Mouse (Mus musculus) stomach, embryonic 16.5 days (tissue): Measurements from ENCODE around the gene Zfp937. TPM values are rescaled to one million over a fixed set of nuclear protein-coding genes. Genes with fewer than 3 reads are reported as not detected.
"Not testable (repeated sequence)": the region's sequence is repeated elsewhere in the genome, so short reads cannot be mapped to it uniquely, and the experiment has no call there.

Experiments used
- ATAC-seq: fragments of 200-750 bp; cut with Nextera tagmentation; 2 replicates; pipeline ENCODE4 v1.8.0; 2017; ENCODE audit warnings: moderate number of reproducible peaks, moderate TSS enrichment; ENCODE audit not compliant: insufficient read depth, low FRiP score
- H3K27ac ChIP-seq: fragments of 300-500 bp; sonication (generic); 2 replicates; pipeline ENCODE4 v1.5.1; 2014; ENCODE audit warnings: low read length
- H3K27me3 ChIP-seq: fragments of 300-500 bp; sonication (generic); 2 replicates; pipeline ENCODE4 v1.6.1; 2014; ENCODE audit warnings: low read length, control low read depth, mixed read lengths; ENCODE audit not compliant: control insufficient read depth, insufficient read depth
- H3K36me3 ChIP-seq: fragments of 300-500 bp; sonication (generic); 2 replicates; pipeline ENCODE4 v1.6.1; 2014; ENCODE audit warnings: low read length; ENCODE audit not compliant: control insufficient read depth, insufficient read depth
- H3K4me1 ChIP-seq: fragments of 300-500 bp; sonication (generic); 2 replicates; pipeline ENCODE4 v1.6.1; 2014; ENCODE audit warnings: low read length, control low read depth, mixed read lengths; ENCODE audit not compliant: control insufficient read depth, insufficient read depth
- H3K4me2 ChIP-seq: fragments of 300-500 bp; sonication (generic); 2 replicates; pipeline ENCODE4 v1.6.1; 2014; ENCODE audit warnings: low read depth, low read length, mixed read lengths
- H3K4me3 ChIP-seq: fragments of 300-500 bp; sonication (generic); replicated peaks from 2 replicates; pipeline ENCODE4 v1.5.1; 2014; ENCODE audit warnings: mild to moderate bottlenecking, low read length
- H3K9ac ChIP-seq: fragments of 300-500 bp; sonication (generic); 2 replicates; pipeline ENCODE4 v1.6.1; 2014; ENCODE audit warnings: low read length
- H3K9me3 ChIP-seq: fragments of 300-500 bp; sonication (generic); replicated peaks from 2 replicates; pipeline ENCODE4 v1.6.1; 2016; ENCODE audit warnings: low read length, control low read depth; ENCODE audit not compliant: control insufficient read depth
- WGBS: fragments of 180-500 bp; shearing (Covaris S2); extraction: QIAGEN DNeasy Blood & Tissue Kit; methylation state at CpG from one replicate; pipeline ENCODE4 v1.1.7; 2014; 5-methylcytosine and 5-hydroxymethylcytosine counted together
- polyA plus RNA-seq: library from polyadenylated mRNA; unstranded; fragments of >200 nt; fragmentation: Nextera tagmentation; extraction: Ambion mirVana; gene quantifications from 2 replicates; pipeline ENCODE4 v1.2.1, GENCODE M21; 2015

The Zfp937 gene
- 8.5 and 8.8 TPM in 2 replicates for polyA plus RNA-seq

GRCm38 (mm10) chr2:150217600-150218362 is at the start of gene Zfp937:
TSS of gene Zfp937 (plus strand) at chr2:150218073.
- Histone ChIP-seq H3K4me2 (peak within 1 kb of the TSS; percentile 49), H3K4me3 (peak within 1 kb of the TSS; percentile 45), H3K9ac (peak within 1 kb of the TSS; percentile 56; the same call in 1 of the 2 replicates), H3K27ac (peak within 1 kb of the TSS; percentile 60)
- ATAC-seq, result peak; percentile 100
- under 1% methylated on average over 15 of the region's 15 CpGs for WGBS
- H3K4me1 ChIP-seq, H3K36me3 ChIP-seq, H3K27me3 ChIP-seq, H3K9me3 ChIP-seq: not testable (repeated sequence)

DNA sequence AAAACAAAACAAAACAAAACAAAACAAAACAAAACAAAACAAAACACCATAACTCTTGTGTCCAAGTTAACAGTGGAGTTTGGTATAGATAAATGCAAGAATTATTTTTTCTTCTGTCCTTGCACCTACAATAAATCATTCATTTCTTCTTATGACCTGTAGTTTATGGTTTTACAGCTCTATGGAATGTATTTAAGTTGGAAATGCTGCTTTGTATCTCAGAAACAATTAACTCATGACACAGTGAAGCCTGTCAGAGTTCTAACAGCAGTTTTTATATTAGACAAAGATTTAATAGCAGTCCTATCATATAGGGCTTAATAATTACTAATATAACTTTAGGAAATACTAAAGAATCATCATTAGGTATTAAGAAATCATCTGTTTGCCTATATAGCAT is 44.0 kb upstream of the Zfp937 start:
- no peaks in the 10 kb centered on the region for H3K4me1 ChIP-seq
- no peak for ATAC-seq
- H3K27ac ChIP-seq, result no peak overlapping the region
- no peak overlapping the region for H3K9ac ChIP-seq
- no peak overlapping the region for H3K4me2 ChIP-seq
- H3K4me3 ChIP-seq, result no peak overlapping the region
- H3K27me3 ChIP-seq, result no peaks in the 10 kb centered on the region
- no peaks in the 10 kb centered on the region for H3K9me3 ChIP-seq
- H3K36me3 ChIP-seq, result no peaks in the 10 kb centered on the region

DNA sequence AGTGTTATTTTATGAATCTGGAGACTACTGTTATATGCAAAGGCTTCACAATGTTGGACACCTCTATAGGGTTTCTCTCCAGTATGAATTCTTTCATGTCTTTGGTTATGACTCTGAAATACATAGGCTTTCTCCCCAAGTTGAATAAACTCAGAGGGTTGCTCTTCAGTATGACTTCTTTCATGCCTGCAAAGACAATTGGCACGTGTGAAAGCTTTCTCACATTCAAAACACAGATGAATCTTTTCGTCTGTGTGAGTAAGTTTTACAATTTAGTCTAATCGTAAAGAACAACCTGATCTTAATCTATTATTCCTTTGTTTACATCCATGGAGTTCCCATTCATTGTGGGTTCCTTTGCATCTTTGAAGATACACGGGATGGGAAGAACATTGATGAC is 38.3 kb upstream of the Zfp937 start, which contains the start of gene Gm10770:
TSS of gene Gm10770 (minus strand) at position 101 of the 400 bp plus-strand sequence.
- 74% methylated on average over 4 of the region's 4 CpGs for WGBS
- H3K4me2 ChIP-seq, H3K4me3 ChIP-seq, H3K9ac ChIP-seq, H3K27ac ChIP-seq, H3K9me3 ChIP-seq, H3K4me1 ChIP-seq, H3K27me3 ChIP-seq, H3K36me3 ChIP-seq, ATAC-seq: not testable (repeated sequence)

DNA sequence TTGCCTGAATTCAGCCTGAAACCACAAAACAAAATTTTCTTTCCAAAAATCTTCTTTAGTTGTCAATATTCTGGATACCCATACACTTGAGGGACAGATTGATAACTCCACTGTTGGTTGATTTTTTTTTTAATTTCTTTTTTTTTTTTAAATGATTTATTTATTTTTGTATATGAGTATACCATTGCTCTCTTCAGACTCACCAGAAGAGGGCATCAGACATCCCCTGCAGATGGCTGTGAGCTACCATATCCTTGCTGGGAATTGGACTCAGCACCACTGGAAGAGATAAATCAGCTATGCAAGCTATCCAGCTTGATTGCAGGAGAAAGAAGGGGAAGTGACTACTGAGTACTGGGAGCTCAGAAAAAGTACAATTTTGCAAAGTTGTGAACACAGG is 36.8 kb upstream of the Zfp937 start:
- not testable (repeated sequence) for H3K4me2 ChIP-seq, H3K9me3 ChIP-seq, H3K27me3 ChIP-seq, H3K4me3 ChIP-seq, H3K9ac ChIP-seq, H3K27ac ChIP-seq, ATAC-seq, H3K36me3 ChIP-seq, H3K4me1 ChIP-seq

- 75% methylated on average over 7 of the region's 7 CpGs for WGBS
- not testable (repeated sequence) for ATAC-seq, H3K4me1 ChIP-seq, H3K9me3 ChIP-seq, H3K4me3 ChIP-seq, H3K9ac ChIP-seq, H3K27ac ChIP-seq, H3K27me3 ChIP-seq, H3K4me2 ChIP-seq, H3K36me3 ChIP-seq
These were observed 36.3 kb upstream of the Zfp937 start, which contains the start of gene Gm14139 for GRCm38 (mm10) chr2:150181570-150181999. TSS of gene Gm14139 (plus strand) at chr2:150181755.

GRCm38 (mm10) chr2:150218363-150218725 is 471 bp downstream of the Zfp937 start:
- not testable (repeated sequence) for H3K27me3 ChIP-seq, H3K4me1 ChIP-seq, ATAC-seq, H3K36me3 ChIP-seq, H3K9me3 ChIP-seq
- Histone ChIP-seq H3K9ac (peak overlapping the region; percentile 56; the same call in 1 of the 2 replicates), H3K4me3 (peak overlapping the region; percentile 45), H3K27ac (peak overlapping the region; percentile 60), H3K4me2 (peak overlapping the region; percentile 48)
- 3% methylated on average over 2 of the region's 4 CpGs for WGBS

DNA sequence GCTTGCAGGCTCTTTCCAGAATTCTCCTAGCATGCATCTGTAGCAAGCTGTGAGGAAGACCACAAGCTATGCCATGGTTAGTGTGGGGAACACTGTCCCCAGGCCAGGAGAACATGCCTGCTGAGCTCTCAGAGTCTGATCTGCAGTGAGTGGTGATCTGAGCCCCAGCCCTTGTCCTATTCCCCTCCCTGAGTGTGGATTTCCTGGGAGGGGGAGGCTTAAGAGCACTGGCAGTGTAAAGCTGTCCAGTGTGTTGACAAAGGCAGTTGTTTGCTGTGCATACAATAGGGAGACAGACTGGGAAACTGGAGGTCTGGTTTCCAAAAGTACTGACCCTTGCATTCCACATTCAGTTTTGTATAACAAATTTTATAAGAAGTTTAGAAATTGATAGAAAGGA is 5.4 kb downstream of the Zfp937 start:
- ATAC-seq, H3K27ac ChIP-seq, H3K36me3 ChIP-seq, H3K27me3 ChIP-seq, H3K9me3 ChIP-seq, H3K4me1 ChIP-seq, H3K9ac ChIP-seq, H3K4me3 ChIP-seq, H3K4me2 ChIP-seq: not testable (repeated sequence)

DNA sequence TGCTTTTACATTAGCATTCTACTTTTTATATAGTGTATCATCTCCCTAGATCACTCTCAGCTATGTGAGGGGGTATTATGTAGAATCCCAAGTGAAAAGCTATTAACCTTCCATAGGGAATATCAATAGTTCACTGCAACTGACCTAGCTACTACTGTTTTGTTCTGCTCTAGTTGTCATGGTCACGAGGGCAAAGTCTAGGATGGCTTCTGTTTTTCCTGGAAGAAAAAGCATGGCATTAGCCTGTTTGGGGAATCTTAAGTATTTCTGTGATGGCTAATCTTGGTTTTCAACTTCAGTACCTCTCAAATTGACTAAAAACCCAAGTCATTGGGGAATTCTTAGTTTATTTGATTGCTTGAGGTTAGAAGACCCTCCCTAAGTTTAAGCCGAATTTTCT is 25.3 kb downstream of the Zfp937 start:
- ATAC-seq, result no peak
- Histone ChIP-seq H3K4me2 (no peak overlapping the region), H3K27me3 (no peaks in the 10 kb centered on the region), H3K9ac (no peak overlapping the region), H3K4me1 (no peaks in the 10 kb centered on the region), H3K4me3 (no peak overlapping the region), H3K36me3 (peaks cover 8% of the 10 kb centered on the region), H3K9me3 (peaks cover 15% of the 10 kb centered on the region), H3K27ac (no peak overlapping the region)
- WGBS, result 95% methylated on average over 2 of the region's 2 CpGs

GRCm38 (mm10) chr2:150255491-150255890 is 37.6 kb downstream of the Zfp937 start, which contains the start of gene Gm21994:
TSS of gene Gm21994 (minus strand) at chr2:150255591.
- H3K27ac ChIP-seq, ATAC-seq, H3K36me3 ChIP-seq, H3K27me3 ChIP-seq, H3K9ac ChIP-seq, H3K4me1 ChIP-seq, H3K9me3 ChIP-seq, H3K4me3 ChIP-seq, H3K4me2 ChIP-seq: not testable (repeated sequence)
- 59% methylated on average over 2 of the region's 2 CpGs for WGBS
